Mouse (Mus musculus) layer of hippocampus, adult 18-20 months (tissue): ENCODE data around the gene Clip4. TPM values are rescaled to one million over a fixed set of nuclear protein-coding genes. Genes with fewer than 3 reads are reported as not detected.
A peak's percentile ranks its signal among the peaks of the same experiment; 100 is the strongest.

Source experiments
- DNase-seq, 2 experiments: peaks; one replicate each; pipeline ENCODE4 v3.0.0; 2022; ENCODE audit warnings: low spot score in 2 of 2
- total RNA-seq, 2 experiments: library from RNA; stranded (reverse); gene quantifications; 2 replicates each; pipeline ENCODE4 v1.2.3; 2021

Gene Clip4
- total RNA-seq, 2 experiments from 2014 or later, result 78.4 to 89.6 TPM

GRCm38 (mm10) chr17:71791109-71791508 is 22.8 kb downstream of the Clip4 start:
- no peak for DNase-seq

GRCm38 (mm10) chr17:71791622-71792021 is 23.3 kb downstream of the Clip4 start:
- DNase-seq, result no peak

GRCm38 (mm10) chr17:71795521-71796205 is 27.4 kb downstream of the Clip4 start:
- no peak for DNase-seq

- no peak for DNase-seq
Measured at GRCm38 (mm10) chr17:71803456-71803855, 35.2 kb downstream of the Clip4 start.

- no peak for DNase-seq
Measured at GRCm38 (mm10) chr17:71803876-71804275, 35.6 kb downstream of the Clip4 start.

GRCm38 (mm10) chr17:71811070-71811469 is 42.8 kb downstream of the Clip4 start:
- no peak for DNase-seq

GRCm38 (mm10) chr17:71816136-71816864 is 48.0 kb downstream of the Clip4 start:
- DNase-seq, result no peak

GRCm38 (mm10) chr17:71823622-71824306 is 55.5 kb downstream of the Clip4 start:
- no peak for DNase-seq

GRCm38 (mm10) chr17:71826603-71827002 is 58.3 kb downstream of the Clip4 start:
- DNase-seq, result no peak

GRCm38 (mm10) chr17:71827627-71828026 is 59.4 kb downstream of the Clip4 start:
- no peak for DNase-seq

GRCm38 (mm10) chr17:71828647-71829414 is 60.6 kb downstream of the Clip4 start:
- DNase-seq, result no peak

- DNase-seq, result no peak
Measured at GRCm38 (mm10) chr17:71831960-71832359, 63.7 kb downstream of the Clip4 start.

GRCm38 (mm10) chr17:71862184-71862583 is 93.9 kb downstream of the Clip4 start:
- no peak for DNase-seq

- no peak for DNase-seq
Measured at GRCm38 (mm10) chr17:71862895-71863294, 94.6 kb downstream of the Clip4 start.

- DNase-seq, result no peak
Measured at GRCm38 (mm10) chr17:71864039-71864438, 95.8 kb downstream of the Clip4 start.

GRCm38 (mm10) chr17:71865437-71865836 is 97.2 kb downstream of the Clip4 start:
- DNase-seq, result no peak

- no peak for DNase-seq
Measured at GRCm38 (mm10) chr17:71867892-71868291, 99.6 kb downstream of the Clip4 start.

GRCm38 (mm10) chr17:71868828-71869227 is 100.6 kb downstream of the Clip4 start:
- peak in 1 of 2 experiments; percentile 19 for DNase-seq

- DNase-seq, result peak; percentile 22 to 27
Measured at GRCm38 (mm10) chr17:71869372-71870231, 101.3 kb downstream of the Clip4 start.

- no peak for DNase-seq
Measured at GRCm38 (mm10) chr17:71870232-71870621, 102.0 kb downstream of the Clip4 start.
